Mouse (Mus musculus) forebrain, embryonic 13.5 days (tissue): Measurements from ENCODE around the gene Acp2. TPM values are rescaled to one million over a fixed set of nuclear protein-coding genes. Genes with fewer than 3 reads are reported as not detected.
"Not testable (repeated sequence)": the region's sequence is repeated elsewhere in the genome, so short reads cannot be mapped to it uniquely, and the experiment has no call there.

Experiments
- ATAC-seq: fragments of 200-750 bp; cut with Nextera tagmentation; 2 replicates; pipeline ENCODE4 v1.8.0; 2017
- H3K27ac ChIP-seq: fragments of 300-500 bp; sonication (generic); 2 replicates; pipeline ENCODE4 v1.5.1; 2015; ENCODE audit warnings: inconsistent platforms, mild to moderate bottlenecking, moderate library complexity
- H3K27me3 ChIP-seq: fragments of 300-500 bp; sonication (generic); 2 replicates; pipeline ENCODE4 v1.6.1; 2015; ENCODE audit warnings: mild to moderate bottlenecking, inconsistent platforms
- H3K36me3 ChIP-seq: fragments of 300-500 bp; sonication (generic); 2 replicates; pipeline ENCODE4 v1.6.1; 2015; ENCODE audit warnings: mild to moderate bottlenecking, inconsistent platforms; ENCODE audit not compliant: poor library complexity, severe bottlenecking
- H3K4me1 ChIP-seq: fragments of 300-500 bp; sonication (generic); 2 replicates; pipeline ENCODE4 v1.6.1; 2015; ENCODE audit warnings: inconsistent platforms
- H3K4me2 ChIP-seq: fragments of 300-500 bp; sonication (generic); 2 replicates; pipeline ENCODE4 v1.6.1; 2015; ENCODE audit warnings: inconsistent platforms, mild to moderate bottlenecking, moderate library complexity
- H3K4me3 ChIP-seq: fragments of 300-500 bp; sonication (generic); 2 replicates; pipeline ENCODE4 v1.5.1; 2015; ENCODE audit warnings: mild to moderate bottlenecking, inconsistent platforms
- H3K9ac ChIP-seq: fragments of 300-500 bp; sonication (generic); 2 replicates; pipeline ENCODE4 v1.6.1; 2015; ENCODE audit warnings: mild to moderate bottlenecking, inconsistent platforms
- H3K9me3 ChIP-seq: fragments of 300-500 bp; sonication (generic); replicated peaks from 2 replicates; pipeline ENCODE4 v1.6.1; 2016; ENCODE audit warnings: inconsistent platforms
- WGBS: fragments of 180-500 bp; shearing (Covaris S2); methylation state at CpG from one replicate; pipeline ENCODE4 v1.1.7; 2015; 5-methylcytosine and 5-hydroxymethylcytosine counted together
- polyA plus RNA-seq: library from polyadenylated mRNA; unstranded; fragments of >200 nt; fragmentation: Nextera tagmentation; extraction: Ambion mirVana; gene quantifications from 2 replicates; pipeline ENCODE4 v1.2.1, GENCODE M21; 2015

Acp2 gene
- polyA plus RNA-seq, 1 experiment from 2014 or later = 30.2 TPM

DNA sequence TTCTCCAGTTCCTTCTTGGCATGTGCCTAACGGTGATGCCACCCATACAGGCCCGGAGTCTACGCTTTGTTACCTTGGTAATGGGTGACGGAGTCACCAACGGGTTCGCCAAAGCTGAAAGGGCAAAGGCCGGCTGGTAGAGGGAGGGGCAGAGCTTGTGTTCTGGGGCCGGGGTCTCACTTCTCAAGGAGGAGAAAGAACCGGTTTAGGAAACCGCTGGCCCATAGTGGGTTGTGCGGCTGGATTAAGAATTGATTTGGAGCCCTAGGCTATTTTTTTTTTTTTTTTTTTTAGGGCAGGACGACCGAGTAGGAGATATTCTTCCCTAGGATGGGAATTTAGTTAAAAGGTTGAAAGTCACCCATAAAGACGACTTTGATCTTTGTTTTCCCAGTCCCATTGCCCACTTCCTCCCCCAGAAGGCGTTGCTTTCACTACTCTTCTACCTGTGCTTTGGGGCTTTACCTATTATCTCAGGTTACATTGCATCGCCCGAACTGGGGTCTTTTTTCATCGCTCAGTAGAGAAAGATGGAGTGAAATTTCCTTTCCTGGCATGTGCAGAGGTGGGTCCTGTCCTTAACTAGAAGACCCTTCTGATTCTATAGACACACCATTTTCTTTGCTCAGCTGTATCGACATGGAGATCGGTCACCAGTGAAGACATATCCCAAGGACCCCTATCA is 429 bp downstream of the Acp2 start:
- Histone ChIP-seq H3K27ac (peak overlapping the region; percentile 92), H3K36me3 (peaks cover 37% of the 10 kb centered on the region), H3K27me3 (no peaks in the 10 kb centered on the region), H3K4me1 (peaks cover 25% of the 10 kb centered on the region), H3K4me2 (peak overlapping the region; percentile 78), H3K9ac (peak overlapping the region; percentile 85), H3K9me3 (no peaks in the 10 kb centered on the region), H3K4me3 (peak overlapping the region; percentile 68)
- 13% methylated on average over 20 of the region's 20 CpGs for WGBS
- no peak for ATAC-seq

- H3K9me3 ChIP-seq = no peaks in the 10 kb centered on the region
- WGBS = 91% methylated on average over 9 of the region's 9 CpGs
- peaks cover 67% of the 10 kb centered on the region for H3K36me3 ChIP-seq
- H3K4me2 ChIP-seq = no peak overlapping the region
- no peaks in the 10 kb centered on the region for H3K27me3 ChIP-seq
- no peak overlapping the region for H3K27ac ChIP-seq
- H3K9ac ChIP-seq = no peak overlapping the region
- no peak for ATAC-seq
- H3K4me3 ChIP-seq = no peak overlapping the region
- H3K4me1 ChIP-seq = peaks cover 25% of the 10 kb centered on the region
Measured at GRCm38 (mm10) chr2:91206254-91206775, 3.6 kb downstream of the Acp2 start.

- peaks cover 84% of the 10 kb centered on the region for H3K36me3 ChIP-seq
- H3K4me2 ChIP-seq = no peak overlapping the region
- H3K27me3 ChIP-seq = no peaks in the 10 kb centered on the region
- H3K4me3 ChIP-seq = no peak overlapping the region
- no peak overlapping the region for H3K27ac ChIP-seq
- no peak overlapping the region for H3K9ac ChIP-seq
- no peak for ATAC-seq
- H3K9me3 ChIP-seq = no peaks in the 10 kb centered on the region
- H3K4me1 ChIP-seq = peaks cover 8% of the 10 kb centered on the region; the same call in 1 of the 2 replicates
Measured at GRCm38 (mm10) chr2:91213311-91213710, 10.6 kb downstream of the Acp2 start.

DNA sequence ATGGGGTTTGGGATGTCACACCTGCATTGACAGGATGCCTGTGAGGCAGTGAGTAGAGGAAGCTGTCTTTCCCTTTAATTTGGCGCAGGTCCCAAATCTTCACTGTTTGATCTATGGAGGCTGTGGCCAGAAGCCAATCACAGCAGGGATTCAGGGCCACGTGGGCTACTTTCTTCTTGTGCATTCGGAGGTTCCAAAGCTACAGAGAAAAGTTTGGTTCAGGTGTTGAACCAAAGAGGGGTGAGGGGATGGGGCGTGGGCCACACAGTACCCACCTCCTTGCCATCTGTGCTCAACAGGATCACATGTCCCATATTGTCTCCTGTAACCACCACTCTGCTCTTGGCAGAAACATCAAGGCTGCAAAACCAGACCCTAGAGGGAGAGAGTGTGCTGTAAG is 14.3 kb downstream of the Acp2 start:
- Histone ChIP-seq H3K4me1 (peaks cover 8% of the 10 kb centered on the region; the same call in 1 of the 2 replicates), H3K27ac (no peak overlapping the region), H3K4me2 (no peak overlapping the region), H3K36me3 (peaks cover 49% of the 10 kb centered on the region), H3K9ac (no peak overlapping the region), H3K9me3 (no peaks in the 10 kb centered on the region), H3K27me3 (no peaks in the 10 kb centered on the region), H3K4me3 (no peak overlapping the region)
- no peak for ATAC-seq
- WGBS = 52% methylated on average over 4 of the region's 4 CpGs

DNA sequence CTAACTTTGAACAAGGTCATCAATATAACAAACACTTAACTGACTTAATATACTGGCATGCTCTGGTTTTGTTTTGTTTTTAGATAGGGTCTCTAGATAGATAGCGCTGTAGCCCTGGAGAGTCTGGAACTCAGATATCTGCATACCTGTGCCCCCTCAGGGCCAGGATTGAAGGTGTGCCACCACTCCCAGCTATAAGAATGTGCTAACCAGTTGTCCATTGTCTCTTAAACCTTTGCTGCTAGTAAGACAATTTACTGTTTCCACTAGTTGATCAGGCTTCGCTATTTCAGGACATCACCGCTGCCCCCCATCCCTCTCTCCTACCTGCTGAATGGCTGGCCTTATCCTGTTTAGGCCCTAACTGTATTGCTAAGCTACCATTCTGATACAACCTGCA is 17.8 kb downstream of the Acp2 start:
- H3K4me3 ChIP-seq = no peak overlapping the region
- no peaks in the 10 kb centered on the region for H3K27me3 ChIP-seq
- 95% methylated on average over 3 of the region's 3 CpGs for WGBS
- H3K36me3 ChIP-seq = peaks cover 18% of the 10 kb centered on the region
- H3K9ac ChIP-seq = no peak overlapping the region
- no peak overlapping the region for H3K27ac ChIP-seq
- no peaks in the 10 kb centered on the region for H3K9me3 ChIP-seq
- ATAC-seq = no peak
- no peak overlapping the region for H3K4me2 ChIP-seq
- H3K4me1 ChIP-seq = peaks cover 8% of the 10 kb centered on the region; the same call in 1 of the 2 replicates

GRCm38 (mm10) chr2:91223614-91224013 is 20.9 kb downstream of the Acp2 start:
- Histone ChIP-seq H3K4me3 (no peak overlapping the region), H3K36me3 (no peaks in the 10 kb centered on the region), H3K9me3 (no peaks in the 10 kb centered on the region), H3K9ac (no peak overlapping the region), H3K27ac (no peak overlapping the region), H3K4me2 (no peak overlapping the region), H3K4me1 (no peaks in the 10 kb centered on the region), H3K27me3 (no peaks in the 10 kb centered on the region)
- 82% methylated on average over 2 of the region's 2 CpGs for WGBS
- no peak for ATAC-seq

GRCm38 (mm10) chr2:91229735-91230134 is 27.1 kb downstream of the Acp2 start:
- Histone ChIP-seq H3K4me1 (no peaks in the 10 kb centered on the region), H3K4me3 (no peak overlapping the region), H3K36me3 (0 out of 2 replicates have a peak, but pooled peaks cover 6% of the 10 kb centered on the region), H3K27ac (no peak overlapping the region), H3K9me3 (no peaks in the 10 kb centered on the region), H3K27me3 (no peaks in the 10 kb centered on the region), H3K9ac (no peak overlapping the region), H3K4me2 (no peak overlapping the region)
- 83% methylated on average over 2 of the region's 2 CpGs for WGBS
- no peak for ATAC-seq

DNA sequence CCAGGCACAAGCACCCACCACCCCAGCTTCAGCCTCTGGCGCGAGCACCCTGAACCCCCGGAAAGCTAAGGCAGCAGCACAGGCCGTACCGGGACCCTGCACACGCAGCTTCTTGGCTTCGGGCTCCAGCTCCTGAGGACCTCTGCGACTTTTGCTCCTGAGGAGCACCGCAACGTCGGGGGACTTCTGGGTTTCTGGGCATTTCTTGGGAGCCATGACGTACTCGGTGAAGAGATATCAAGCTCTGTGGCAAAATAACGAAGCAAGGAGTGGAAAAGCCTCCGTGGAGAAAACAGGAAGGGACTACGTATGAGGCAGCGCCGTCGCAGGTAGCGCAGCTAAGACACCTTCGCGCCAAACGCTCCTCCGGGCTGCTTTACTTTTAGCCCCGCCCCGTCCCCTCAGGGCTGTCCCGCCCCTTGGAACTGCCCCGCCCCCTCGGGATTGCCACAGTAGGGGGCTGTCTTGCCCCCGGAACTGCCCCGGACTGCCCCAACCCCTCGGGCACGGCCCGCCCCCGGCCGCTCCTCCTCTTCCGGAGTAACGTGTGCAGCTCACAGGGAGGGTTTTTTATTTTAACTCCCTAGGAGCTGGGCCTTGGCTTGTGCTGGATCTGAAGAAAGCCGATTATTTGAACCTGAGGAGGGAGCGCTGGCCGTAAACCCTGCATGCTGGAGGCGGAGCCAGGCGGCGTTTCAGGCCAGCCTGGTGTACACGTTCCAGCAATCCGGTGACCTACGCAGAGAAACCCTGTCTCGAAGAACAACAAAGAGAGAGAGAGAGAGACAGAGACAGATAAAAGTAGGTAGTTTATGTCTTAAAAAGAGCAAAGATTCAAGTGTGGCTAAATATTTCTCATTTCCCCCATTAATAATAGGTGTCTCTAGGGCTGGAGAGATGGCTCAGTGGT is 34.2 kb downstream of the Acp2 start, which contains the start of gene Ddb2:
Gene Ddb2 (minus strand): TSS at position 382 of the 910 bp plus-strand sequence.
- Histone ChIP-seq H3K27ac (peak within 1 kb of the TSS; percentile 90), H3K9me3 (no peaks in the 10 kb centered on the region), H3K4me1 (peaks cover 9% of the 10 kb centered on the region; the same call in 1 of the 2 replicates), H3K36me3 (0 out of 2 replicates have a peak, but pooled peaks cover 6% of the 10 kb centered on the region), H3K27me3 (no peaks in the 10 kb centered on the region), H3K4me2 (peak within 1 kb of the TSS; percentile 76), H3K4me3 (peak within 1 kb of the TSS; percentile 55), H3K9ac (peak within 1 kb of the TSS; percentile 70)
- WGBS = 0% methylated on average over 48 of the region's 48 CpGs
- ATAC-seq = peak; percentile 99

DNA sequence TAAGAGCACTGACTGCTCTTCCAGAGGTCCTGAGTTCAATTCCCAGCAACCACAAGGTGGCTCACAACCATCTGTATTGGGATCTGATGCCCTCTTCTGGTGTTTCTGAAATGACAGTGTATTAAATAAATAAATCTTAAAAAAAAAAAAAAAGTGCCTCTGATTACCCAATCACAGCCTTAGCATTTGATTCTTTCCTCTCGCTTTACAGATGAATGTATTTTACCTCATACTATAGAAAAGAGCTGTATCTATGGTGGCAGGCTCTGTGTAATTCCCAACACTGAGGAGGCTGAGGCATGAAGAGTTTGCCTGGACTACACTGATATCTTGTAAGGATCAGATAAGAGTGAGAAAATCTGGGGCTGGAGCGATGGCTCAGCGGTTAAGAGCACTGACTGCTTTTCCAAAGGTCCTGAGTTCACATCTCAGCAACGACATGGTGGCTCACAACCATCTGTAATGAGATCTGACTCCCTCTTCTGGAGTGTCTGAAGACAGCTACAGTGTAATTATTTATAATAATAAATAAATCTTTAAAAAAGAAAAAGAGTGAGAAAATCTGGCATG is 34.9 kb downstream of the Acp2 start:
- H3K9ac ChIP-seq = peak overlapping the region; percentile 70; the same call in 1 of the 2 replicates
- not testable (repeated sequence) for H3K4me1 ChIP-seq, H3K36me3 ChIP-seq, H3K9me3 ChIP-seq, H3K27me3 ChIP-seq
- H3K4me3 ChIP-seq = peak overlapping the region; percentile 55
- peak; percentile 57 for ATAC-seq
- 27% methylated on average over 4 of the region's 4 CpGs for WGBS
- peak overlapping the region; percentile 90 for H3K27ac ChIP-seq
- H3K4me2 ChIP-seq = peak overlapping the region; percentile 76

DNA sequence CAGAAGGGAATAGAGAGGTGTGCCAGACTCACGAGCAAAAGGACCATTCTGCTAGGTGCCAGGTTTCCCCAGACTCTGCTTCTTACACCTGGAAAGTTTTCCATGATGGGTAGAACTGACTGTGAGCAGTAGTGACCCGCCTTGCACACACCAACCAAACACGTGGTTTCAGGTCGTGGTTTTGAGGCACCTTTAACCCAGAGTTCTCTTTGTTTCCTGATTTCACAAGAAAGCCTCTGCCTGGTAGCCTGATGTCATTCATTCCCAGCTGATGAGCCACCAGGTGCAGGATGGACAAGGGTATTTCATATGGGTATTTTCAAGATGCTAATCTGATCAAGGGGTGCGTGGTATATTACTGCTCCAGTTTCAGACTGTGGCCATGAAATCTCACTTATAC is 39.9 kb downstream of the Acp2 start:
- 78% methylated on average over 5 of the region's 5 CpGs for WGBS
- ATAC-seq = no peak
- H3K27ac ChIP-seq = no peak overlapping the region

DNA sequence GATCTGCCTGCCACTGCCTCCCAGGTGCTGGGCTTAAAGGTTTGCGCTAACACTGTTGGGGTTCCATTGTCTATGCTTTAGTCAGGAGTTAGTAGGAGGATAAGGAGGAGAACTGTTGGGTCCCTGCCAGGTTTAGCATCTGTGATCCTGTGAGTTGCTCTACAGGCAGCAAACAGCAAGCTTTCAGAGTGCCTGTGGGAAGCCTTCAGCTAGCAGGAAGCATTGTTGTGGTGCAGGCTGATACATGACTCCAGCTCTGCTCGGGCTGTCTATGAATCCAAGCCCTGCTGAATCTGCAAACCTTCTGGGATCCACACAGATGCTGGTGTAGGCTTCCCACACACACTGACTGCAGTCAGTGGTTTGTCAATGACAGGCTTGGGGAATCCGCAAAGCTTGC is 40.7 kb downstream of the Acp2 start:
- no peak for ATAC-seq
- 49% methylated on average over 3 of the region's 3 CpGs for WGBS
- Histone ChIP-seq H3K27me3 (no peaks in the 10 kb centered on the region), H3K4me2 (no peak overlapping the region), H3K9ac (no peak overlapping the region), H3K9me3 (no peaks in the 10 kb centered on the region), H3K4me1 (peaks cover 4% of the 10 kb centered on the region), H3K27ac (no peak overlapping the region), H3K4me3 (no peak overlapping the region), H3K36me3 (no peaks in the 10 kb centered on the region)

More for the DNA sequence above, 39.9 kb downstream of the Acp2 start:
- Histone ChIP-seq H3K9ac (no peak overlapping the region), H3K4me1 (peaks cover 9% of the 10 kb centered on the region), H3K4me2 (no peak overlapping the region), H3K27me3 (no peaks in the 10 kb centered on the region), H3K9me3 (no peaks in the 10 kb centered on the region), H3K36me3 (no peaks in the 10 kb centered on the region), H3K4me3 (no peak overlapping the region)
